Mouse (Mus musculus) C2C12 (cell line): ENCODE measurements around the gene Dnajb6. TPM values are rescaled to one million over a fixed set of nuclear protein-coding genes. Genes with fewer than 3 reads are reported as not detected.
"Not testable (repeated sequence)": the region's sequence is repeated elsewhere in the genome, so short reads cannot be mapped to it uniquely, and the experiment has no call there.

Source experiments
- H3K27me3 ChIP-seq: one replicate; pipeline ENCODE4 v1.6.1; 2011; ENCODE audit not compliant: control insufficient read depth, insufficient read depth, insufficient read length
- H3K36me3 ChIP-seq: one replicate; pipeline ENCODE4 v1.6.1; 2011; ENCODE audit not compliant: control insufficient read depth, insufficient read depth
- H3K4me3 ChIP-seq: one replicate; pipeline ENCODE4 v1.5.1; 2011; ENCODE audit warnings: mild to moderate bottlenecking, control low read depth; ENCODE audit not compliant: poor library complexity, insufficient read depth, severe bottlenecking
- H3K79me2 ChIP-seq: one replicate; pipeline ENCODE4 v1.6.1; 2011; ENCODE audit not compliant: control insufficient read depth, insufficient read depth
- H3K79me3 ChIP-seq: one replicate; pipeline ENCODE4 v1.6.1; 2011; ENCODE audit warnings: low read depth, control low read depth
- H3ac ChIP-seq: one replicate; pipeline ENCODE3; 2011; ENCODE audit warnings: low read depth; ENCODE audit not compliant: control insufficient read depth, insufficient read length
- CEBPB ChIP-seq: IDR thresholded peaks from one replicate; pipeline ENCODE4 v1.6.1; 2011; ENCODE audit warnings: low read depth, mild to moderate bottlenecking, control low read depth, moderate library complexity
- CTCF ChIP-seq: IDR thresholded peaks from one replicate; pipeline ENCODE4 v1.5.1; 2011; ENCODE audit not compliant: control insufficient read depth, insufficient read depth, insufficient read length
- FOSL1 ChIP-seq: IDR thresholded peaks from one replicate; pipeline ENCODE4 v1.8.0; 2011; ENCODE audit warnings: mild to moderate bottlenecking, low read length; ENCODE audit not compliant: poor library complexity, insufficient read depth, severe bottlenecking
- MAX ChIP-seq: IDR thresholded peaks from one replicate; pipeline ENCODE4 v1.6.1; 2011; ENCODE audit warnings: mild to moderate bottlenecking, control low read depth
- MYOD1 ChIP-seq: IDR thresholded peaks from one replicate; pipeline ENCODE4 v1.6.1; 2011; ENCODE audit warnings: low read depth; ENCODE audit not compliant: control insufficient read depth, insufficient read length
- MYOG ChIP-seq: IDR thresholded peaks from one replicate; pipeline ENCODE4 v1.6.1; 2011; ENCODE audit not compliant: control insufficient read depth, insufficient read length; ENCODE audit errors: extremely low read depth
- USF1 ChIP-seq: IDR thresholded peaks from one replicate; pipeline ENCODE4 v1.6.1; 2011; ENCODE audit warnings: low read depth, mild to moderate bottlenecking, control low read depth, moderate library complexity
- polyA plus RNA-seq: library from polyadenylated mRNA; unstranded; fragments of >200 nt; fragmentation: generic; extraction: Trizol; gene quantifications from one replicate; pipeline ENCODE4 v1.2.1, GENCODE M21; 2012; ENCODE audit warnings: missing spikeins

Gene Dnajb6
- polyA plus RNA-seq, 1 experiment, result 79.7 TPM

- TF ChIP-seq USF1, result no peak
- no peak for TF ChIP-seq MAX
- TF ChIP-seq CEBPB, result peak; percentile 75
- Histone ChIP-seq H3K27me3 (no peaks in the 10 kb centered on the region), H3K4me3 (no peak overlapping the region), H3K79me3 (peaks cover 6% of the 10 kb centered on the region), H3K36me3 (peaks cover 12% of the 10 kb centered on the region), H3K79me2 (peaks cover 42% of the 10 kb centered on the region), H3ac (no peak overlapping the region)
These were observed 36.5 kb downstream of the Dnajb6 start for GRCm38 (mm10) chr5:29772038-29772437.

DNA sequence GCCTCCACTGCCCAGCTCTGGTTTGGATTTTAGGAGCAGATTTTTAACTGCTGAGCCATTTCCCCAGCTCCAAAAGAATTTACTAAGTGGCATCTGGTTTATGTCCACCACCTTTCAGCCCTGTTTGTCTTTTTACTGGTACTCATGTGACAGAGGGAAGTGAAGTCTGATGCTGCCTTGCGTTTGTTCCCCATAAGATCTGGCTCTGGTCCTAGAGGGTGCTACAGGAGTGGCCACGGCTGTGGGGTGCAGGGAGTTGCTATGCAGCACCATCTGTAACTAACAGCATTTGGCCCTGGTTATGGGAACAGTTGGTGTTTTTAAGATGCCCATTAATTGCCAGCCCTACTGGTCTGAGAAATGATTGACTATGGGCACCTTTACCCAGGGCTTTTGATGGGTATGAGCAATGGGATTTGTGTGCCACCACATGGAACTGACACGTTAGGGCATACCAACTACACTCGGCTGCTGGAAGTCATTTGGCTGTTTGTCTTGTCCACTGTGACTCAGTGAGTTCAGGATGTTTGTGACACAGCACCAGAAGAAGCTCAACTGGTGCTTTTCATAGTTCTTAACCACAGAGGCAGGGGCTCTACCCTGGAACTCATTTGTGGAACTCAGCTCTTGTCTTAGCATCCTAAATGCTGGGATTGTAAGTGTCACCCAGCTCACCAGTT is 37.3 kb downstream of the Dnajb6 start:
- peaks cover 42% of the 10 kb centered on the region for H3K79me2 ChIP-seq
- peaks cover 8% of the 10 kb centered on the region for H3K36me3 ChIP-seq
- no peaks in the 10 kb centered on the region for H3K27me3 ChIP-seq
- no peak for TF ChIP-seq FOSL1
- no peak for TF ChIP-seq MYOG
- TF ChIP-seq MAX, result no peak
- no peak for TF ChIP-seq USF1
- no peak for TF ChIP-seq CTCF
- H3ac ChIP-seq, result no peak overlapping the region
- H3K4me3 ChIP-seq, result no peak overlapping the region
- peaks cover 6% of the 10 kb centered on the region for H3K79me3 ChIP-seq

DNA sequence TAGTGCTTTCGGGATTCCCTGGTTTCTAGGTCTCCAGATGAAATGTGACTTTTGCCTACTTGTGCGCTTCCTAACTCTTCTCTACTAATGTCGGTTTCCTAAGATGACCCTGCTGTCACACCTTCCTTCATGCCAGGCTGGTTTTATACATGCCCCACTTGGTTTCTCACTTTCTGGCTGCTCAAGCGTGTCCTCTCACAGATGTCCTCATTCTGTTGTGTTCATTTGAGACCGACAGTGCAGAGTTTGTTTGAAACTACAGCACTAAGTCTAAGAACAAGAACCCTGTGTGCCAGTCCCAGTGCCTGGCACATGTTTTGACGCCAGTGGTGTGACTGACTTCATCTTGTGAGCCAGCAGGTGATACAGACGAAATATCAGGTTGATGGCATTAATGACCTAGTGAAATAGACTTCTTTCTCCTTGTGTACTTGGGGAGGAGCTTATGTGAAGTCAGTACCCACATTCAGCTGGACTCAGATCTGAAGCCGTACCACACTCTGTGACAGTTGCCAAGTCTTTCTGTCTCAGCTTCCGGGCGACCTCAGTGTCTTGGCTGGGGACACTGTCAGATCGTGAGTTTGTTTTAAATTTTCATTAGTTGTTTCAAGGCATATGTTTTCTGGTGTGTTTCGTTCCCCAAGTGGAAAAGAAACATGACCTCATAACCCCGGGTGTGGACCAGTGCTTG is 38.1 kb downstream of the Dnajb6 start:
- H3K4me3 ChIP-seq, result no peak overlapping the region
- H3K27me3 ChIP-seq, result no peaks in the 10 kb centered on the region
- no peak overlapping the region for H3ac ChIP-seq
- TF ChIP-seq MYOG (no peak), CEBPB (no peak), MAX (no peak), USF1 (no peak), MYOD1 (no peak), CTCF (no peak), FOSL1 (no peak)
- H3K79me3 ChIP-seq, result peaks cover 6% of the 10 kb centered on the region
- peaks cover 42% of the 10 kb centered on the region for H3K79me2 ChIP-seq
- H3K36me3 ChIP-seq, result peaks cover 10% of the 10 kb centered on the region

- no peak for TF ChIP-seq MYOD1
- TF ChIP-seq MYOG, result no peak
- TF ChIP-seq MAX, result no peak
- no peak for TF ChIP-seq FOSL1
- TF ChIP-seq CTCF, result no peak
- peaks cover 10% of the 10 kb centered on the region for H3K36me3 ChIP-seq
- H3ac ChIP-seq, result no peak overlapping the region
- no peaks in the 10 kb centered on the region for H3K27me3 ChIP-seq
- peaks cover 35% of the 10 kb centered on the region for H3K79me2 ChIP-seq
- peaks cover 3% of the 10 kb centered on the region for H3K79me3 ChIP-seq
- H3K4me3 ChIP-seq, result no peak overlapping the region
These were observed 39.9 kb downstream of the Dnajb6 start for GRCm38 (mm10) chr5:29775437-29775836.

DNA sequence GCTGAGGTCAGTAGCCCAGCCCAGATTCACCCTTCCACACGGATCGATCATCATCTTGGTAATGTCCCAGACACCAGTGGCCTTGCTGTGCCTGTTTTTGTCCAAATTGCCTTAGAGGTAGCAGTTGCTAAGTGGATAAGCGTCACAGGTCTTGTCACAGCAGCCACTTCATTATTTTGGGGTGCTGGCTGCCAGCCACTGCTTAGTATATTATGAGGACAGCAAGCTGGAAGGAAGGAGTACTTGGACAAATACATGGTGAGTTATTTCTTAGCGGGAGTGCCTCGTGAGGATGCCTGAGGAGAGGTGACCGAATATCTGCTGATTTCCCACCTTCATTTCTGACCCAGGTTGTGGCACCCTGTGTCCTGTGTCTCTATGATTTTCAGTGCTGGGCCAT is 42.5 kb downstream of the Dnajb6 start:
- Histone ChIP-seq H3K79me3 (no peaks in the 10 kb centered on the region), H3K36me3 (peaks cover 18% of the 10 kb centered on the region), H3K79me2 (peaks cover 26% of the 10 kb centered on the region), H3K4me3 (no peak overlapping the region), H3ac (no peak overlapping the region), H3K27me3 (no peaks in the 10 kb centered on the region)
- TF ChIP-seq MYOG, result no peak
- TF ChIP-seq USF1, result no peak
- TF ChIP-seq MAX, result no peak
- TF ChIP-seq FOSL1, result no peak
- no peak for TF ChIP-seq MYOD1
- TF ChIP-seq CTCF, result no peak
- no peak for TF ChIP-seq CEBPB

DNA sequence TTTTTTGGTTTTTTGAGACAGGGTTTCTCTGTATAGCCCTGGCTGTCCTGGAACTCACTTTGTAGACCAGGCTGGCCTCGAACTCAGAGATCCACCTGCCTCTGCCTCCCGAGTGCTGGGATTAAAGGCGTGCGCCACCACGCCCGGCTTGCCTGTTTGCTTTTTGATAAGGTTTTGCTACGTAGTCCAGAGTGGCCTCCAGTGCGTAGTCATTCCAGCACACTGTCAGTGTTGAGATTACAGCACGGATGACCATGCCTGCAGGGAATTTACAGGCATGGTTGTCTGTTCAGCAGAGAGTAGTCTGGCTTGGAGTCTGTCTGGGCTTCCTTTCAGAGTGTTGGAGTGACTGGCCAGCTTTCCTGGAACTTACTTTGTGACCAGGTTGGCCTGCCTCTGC is 44.2 kb downstream of the Dnajb6 start:
- not testable (repeated sequence) for H3K27me3 ChIP-seq, H3K79me3 ChIP-seq, H3K4me3 ChIP-seq, H3ac ChIP-seq
- H3K79me2 ChIP-seq, result peaks cover 17% of the 10 kb centered on the region
- peaks cover 18% of the 10 kb centered on the region for H3K36me3 ChIP-seq
